Mouse (Mus musculus) small intestine, adult 2 months (tissue): Measurements from ENCODE around the gene Snu13.

Source experiments
- CTCF ChIP-seq: fragments of 200-500 bp; IDR thresholded peaks from 2 replicates; pipeline ENCODE4 v1.5.1; 2012; ENCODE audit warnings: low read depth, mild to moderate bottlenecking, control low read depth, inconsistent platforms, low read length, moderate library complexity, mixed read lengths; ENCODE audit not compliant: insufficient replicate concordance, insufficient read length; ENCODE audit errors: extremely low read depth
- POLR2A ChIP-seq: fragments of 200-500 bp; IDR thresholded peaks from 2 replicates; pipeline ENCODE4 v1.6.1; 2012; ENCODE audit warnings: low read depth, mild to moderate bottlenecking, control low read depth, inconsistent platforms, low read length, moderate library complexity

DNA sequence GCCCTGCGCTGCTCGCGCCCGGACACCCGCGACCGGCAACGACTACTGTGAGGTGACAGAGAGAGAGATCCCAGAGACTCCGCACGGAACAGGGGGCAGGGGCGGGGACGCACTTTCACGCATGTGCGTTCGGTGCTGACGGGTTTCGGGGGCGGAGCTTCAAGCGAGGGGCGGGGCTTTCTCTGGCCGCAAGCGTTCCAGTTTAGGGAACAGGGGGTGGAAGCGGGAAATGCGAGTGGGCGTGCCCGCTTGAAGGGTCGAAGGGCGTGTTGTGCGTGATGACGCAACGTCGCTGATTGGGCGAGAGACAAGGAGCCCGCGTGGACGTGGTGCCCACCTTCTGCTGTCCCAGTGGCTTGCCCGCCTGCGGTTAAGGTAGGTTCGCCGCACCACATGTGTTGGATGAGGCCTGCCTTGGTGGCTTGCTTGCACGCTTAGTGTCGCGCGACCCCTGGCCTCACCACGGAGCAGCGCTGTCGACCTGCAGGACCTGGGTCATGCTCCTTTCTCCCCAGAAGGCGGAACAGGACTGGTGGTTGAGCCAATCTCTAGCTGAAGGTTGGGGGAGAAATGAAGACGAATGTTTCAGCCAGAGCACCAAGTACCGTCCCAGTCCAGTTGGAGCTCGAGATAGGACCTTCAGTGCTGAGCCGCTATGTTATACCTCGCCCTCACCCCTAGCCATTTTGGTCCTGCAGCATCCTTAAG lies 31.1 kb downstream of the Snu13 start:
- TF ChIP-seq CTCF: no peak
- TF ChIP-seq POLR2A: peak; percentile 84; the same call in 1 of the 2 replicates
